Mouse (Mus musculus) stomach, postnatal 0 days (tissue): ENCODE results near the gene Gsto1.

Source experiments
- CTCF ChIP-seq: IDR thresholded peaks from 2 replicates; pipeline ENCODE4 v1.5.1; 2016; ENCODE audit warnings: antibody characterized with exemption, low read depth, mild to moderate bottlenecking, moderate library complexity
- EP300 ChIP-seq: optimal IDR thresholded peaks from 2 replicates; pipeline ENCODE3; 2016; ENCODE audit warnings: antibody characterized with exemption

DNA sequence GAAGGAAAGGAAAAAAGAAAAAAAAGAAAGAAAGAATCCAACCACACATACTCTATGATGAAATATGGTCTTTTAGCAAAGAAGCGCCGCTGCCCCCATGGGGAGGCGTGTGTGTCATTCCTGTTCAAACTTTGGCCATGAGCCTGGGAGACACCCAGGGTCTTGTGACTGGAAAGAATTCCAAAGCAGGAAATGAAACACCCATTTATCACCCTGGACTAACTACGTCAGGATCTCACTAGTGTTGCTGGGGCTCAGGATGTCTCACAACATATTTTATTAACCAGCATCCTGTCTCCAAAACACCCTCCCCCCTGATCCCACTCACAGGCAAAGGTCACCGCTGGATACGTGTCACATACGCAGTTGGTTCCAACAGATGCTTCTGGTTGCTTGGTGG lies 31.8 kb downstream of the Gsto1 start:
- TF ChIP-seq CTCF: 0 out of 2 replicates have a peak, but pooled peaks have one; percentile 23
- TF ChIP-seq EP300: no peak
